Mouse (Mus musculus) lung, postnatal 14 days (tissue): Measurements from ENCODE around the gene Csmd2.
A peak's percentile ranks its signal among the peaks of the same experiment; 100 is the strongest.

Experiments used
- DNase-seq: peaks from one replicate; pipeline ENCODE4 v3.0.0; 2021

The Csmd2 gene

GRCm38 (mm10) chr4:128365851-128366250 lies 378.2 kb downstream of the Csmd2 start:
- no peak for DNase-seq

GRCm38 (mm10) chr4:128368088-128368487 lies 380.4 kb downstream of the Csmd2 start:
- no peak for DNase-seq

GRCm38 (mm10) chr4:128371766-128372165 lies 384.1 kb downstream of the Csmd2 start:
- no peak for DNase-seq

- no peak for DNase-seq
Observed at GRCm38 (mm10) chr4:128373196-128373595, 385.5 kb downstream of the Csmd2 start.

- DNase-seq: no peak
Observed at GRCm38 (mm10) chr4:128374051-128374450, 386.4 kb downstream of the Csmd2 start.

GRCm38 (mm10) chr4:128378946-128379345 lies 391.3 kb downstream of the Csmd2 start:
- no peak for DNase-seq

- DNase-seq: no peak
Observed at GRCm38 (mm10) chr4:128381331-128381730, 393.7 kb downstream of the Csmd2 start.

GRCm38 (mm10) chr4:128383800-128384199 lies 396.1 kb downstream of the Csmd2 start:
- no peak for DNase-seq

GRCm38 (mm10) chr4:128391484-128391883 lies 403.8 kb downstream of the Csmd2 start:
- no peak for DNase-seq

- DNase-seq: no peak
Observed at GRCm38 (mm10) chr4:128392279-128392678, 404.6 kb downstream of the Csmd2 start.

- no peak for DNase-seq
Observed at GRCm38 (mm10) chr4:128393864-128394263, 406.2 kb downstream of the Csmd2 start.

- no peak for DNase-seq
Observed at GRCm38 (mm10) chr4:128396616-128397015, 409.0 kb downstream of the Csmd2 start.

- peak; percentile 15 for DNase-seq
Observed at GRCm38 (mm10) chr4:128397804-128398203, 410.1 kb downstream of the Csmd2 start.

- no peak for DNase-seq
Observed at GRCm38 (mm10) chr4:128398948-128399347, 411.3 kb downstream of the Csmd2 start.

GRCm38 (mm10) chr4:128400016-128400415 lies 412.4 kb downstream of the Csmd2 start:
- DNase-seq: no peak

GRCm38 (mm10) chr4:128401591-128401990 lies 413.9 kb downstream of the Csmd2 start:
- DNase-seq: no peak

- no peak for DNase-seq
Observed at GRCm38 (mm10) chr4:128402706-128403105, 415.0 kb downstream of the Csmd2 start.

GRCm38 (mm10) chr4:128405576-128405975 lies 417.9 kb downstream of the Csmd2 start:
- no peak for DNase-seq

GRCm38 (mm10) chr4:128407084-128407845 lies 419.6 kb downstream of the Csmd2 start:
- no peak for DNase-seq

- no peak for DNase-seq
Observed at GRCm38 (mm10) chr4:128411941-128412630, 424.4 kb downstream of the Csmd2 start.

- DNase-seq: no peak
Observed at GRCm38 (mm10) chr4:128414741-128415140, 427.1 kb downstream of the Csmd2 start.

GRCm38 (mm10) chr4:128419988-128420617 lies 432.4 kb downstream of the Csmd2 start:
- DNase-seq: no peak

- no peak for DNase-seq
Observed at GRCm38 (mm10) chr4:128422486-128422885, 434.8 kb downstream of the Csmd2 start.

- DNase-seq: no peak
Observed at GRCm38 (mm10) chr4:128425339-128425738, 437.7 kb downstream of the Csmd2 start.
